Mouse (Mus musculus) right cerebral cortex, postnatal 10 days (tissue): Measurements from ENCODE around the gene Polr2f.
A peak's percentile ranks its signal among the peaks of the same experiment; 100 is the strongest.

Experiments
- DNase-seq, 2 experiments: peaks; one replicate each; pipeline ENCODE4 v3.0.0; 2021; ENCODE audit warnings: low spot score in 2 of 2

Polr2f gene

DNA sequence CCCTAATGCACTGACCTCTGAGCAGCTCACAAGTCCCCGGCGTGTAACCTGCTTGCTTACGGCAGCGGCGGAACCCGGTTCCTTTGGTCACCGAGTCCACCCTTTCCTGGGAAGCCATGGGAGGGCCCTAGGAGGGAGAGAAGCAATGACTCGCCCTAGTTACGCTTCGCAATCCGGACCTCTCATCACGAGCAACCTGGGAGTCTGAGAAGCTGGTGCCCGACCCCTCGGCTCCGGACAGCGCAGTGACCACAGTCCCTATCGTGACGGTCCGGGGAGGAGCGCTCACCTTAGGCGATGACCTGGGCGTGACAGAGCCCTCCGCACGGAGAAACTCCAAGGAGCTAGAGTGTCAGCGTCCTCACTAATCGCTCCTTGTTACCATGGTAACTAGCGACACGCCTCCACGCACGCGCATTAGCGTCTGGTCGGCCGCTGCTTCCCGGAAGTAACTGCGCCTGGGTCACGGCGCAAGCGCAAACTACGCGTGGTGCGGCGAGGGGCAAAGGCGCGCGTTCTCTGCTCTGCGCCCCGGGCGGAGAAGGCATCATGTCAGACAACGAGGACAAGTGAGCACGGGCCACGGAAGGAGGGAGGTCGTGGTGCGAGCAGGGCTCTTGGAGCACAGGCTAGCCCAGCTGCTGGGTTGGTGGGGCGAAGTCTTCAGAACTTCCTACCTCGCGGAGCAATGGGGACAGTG is at the start of gene Polr2f, which contains the start of gene 1700088E04Rik:
Polr2f (plus strand) TSS at position 144 of the 700 bp plus-strand sequence.
1700088E04Rik (minus strand) TSS at position 388 of the 700 bp plus-strand sequence.
- peak; percentile 96 to 97 for DNase-seq

DNA sequence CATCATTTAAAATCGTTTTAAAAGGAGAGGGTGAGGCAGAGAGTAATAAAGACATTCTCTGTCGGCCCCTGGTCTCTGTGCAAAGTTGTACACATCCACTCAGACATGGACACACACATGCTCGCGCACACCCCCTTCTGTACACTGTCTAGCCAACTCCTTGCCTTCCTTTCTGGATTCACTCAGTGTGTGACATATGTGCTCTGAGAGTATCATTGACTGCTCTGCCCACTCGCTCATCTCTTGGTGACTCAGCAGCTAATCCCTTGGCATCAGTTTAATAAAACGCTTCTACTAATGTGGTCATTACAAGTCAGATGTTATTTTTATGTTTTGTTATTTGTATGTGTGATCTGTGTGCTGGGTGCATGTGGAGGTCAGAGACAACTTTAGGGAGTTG is 48.5 kb upstream of the Polr2f start:
- DNase-seq = no peak

DNA sequence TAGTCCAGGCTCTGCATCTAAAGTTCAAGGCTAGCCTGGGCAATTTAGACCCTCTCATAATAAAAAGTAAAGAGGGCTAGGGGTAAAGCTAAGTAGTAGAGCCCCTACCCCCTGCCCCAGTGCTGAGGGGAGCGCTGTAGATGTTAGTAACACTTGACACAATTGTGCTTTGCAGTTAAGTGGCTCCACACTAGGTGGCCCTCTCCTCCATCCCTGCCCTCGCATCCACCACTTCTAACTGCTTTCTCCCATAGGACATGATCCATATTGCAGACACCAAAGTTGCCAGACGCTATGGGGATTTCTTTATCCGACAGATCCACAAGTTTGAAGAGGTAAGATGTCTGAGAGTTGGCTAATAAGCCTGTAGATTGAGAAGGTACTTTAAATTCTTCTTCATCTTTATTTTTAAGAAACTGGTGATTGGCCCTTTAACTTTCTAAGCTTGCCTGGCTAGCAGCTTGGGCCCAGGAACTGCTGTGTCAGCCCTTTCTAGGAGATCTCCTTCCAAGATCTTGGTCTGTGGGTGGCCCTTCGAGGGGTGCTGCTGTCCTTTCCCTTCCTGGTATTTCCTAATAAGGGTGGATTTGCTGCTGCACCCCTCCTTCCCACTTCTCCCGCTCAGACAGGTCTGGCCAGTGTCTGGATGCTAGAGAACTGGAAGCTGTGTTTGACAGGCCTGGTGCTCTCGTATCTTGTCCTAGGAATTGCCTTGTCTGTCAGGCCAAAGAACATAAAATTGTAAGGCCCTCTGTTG is 47.5 kb upstream of the Polr2f start:
- DNase-seq = peak in 1 of 2 experiments; percentile 53

DNA sequence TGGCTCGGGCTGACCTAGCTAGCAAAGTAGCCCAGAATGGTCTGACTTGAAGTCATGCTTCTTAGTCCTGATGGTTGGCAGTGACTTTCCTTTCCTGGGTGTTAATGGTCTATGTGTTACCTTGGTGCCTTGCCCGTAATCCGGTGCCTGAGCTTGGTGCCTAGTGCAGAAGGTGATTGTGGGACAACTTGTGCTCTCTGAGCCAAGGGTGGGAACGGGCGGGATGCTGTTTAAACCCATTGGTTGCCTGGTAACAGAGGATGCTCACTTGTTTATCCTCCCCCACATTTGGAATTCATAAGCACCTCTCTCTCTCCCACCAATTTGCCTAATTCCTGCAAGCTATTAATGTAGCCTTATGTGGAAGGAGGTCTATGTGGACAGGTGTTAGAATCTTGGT is 45.3 kb upstream of the Polr2f start:
- no peak for DNase-seq

DNA sequence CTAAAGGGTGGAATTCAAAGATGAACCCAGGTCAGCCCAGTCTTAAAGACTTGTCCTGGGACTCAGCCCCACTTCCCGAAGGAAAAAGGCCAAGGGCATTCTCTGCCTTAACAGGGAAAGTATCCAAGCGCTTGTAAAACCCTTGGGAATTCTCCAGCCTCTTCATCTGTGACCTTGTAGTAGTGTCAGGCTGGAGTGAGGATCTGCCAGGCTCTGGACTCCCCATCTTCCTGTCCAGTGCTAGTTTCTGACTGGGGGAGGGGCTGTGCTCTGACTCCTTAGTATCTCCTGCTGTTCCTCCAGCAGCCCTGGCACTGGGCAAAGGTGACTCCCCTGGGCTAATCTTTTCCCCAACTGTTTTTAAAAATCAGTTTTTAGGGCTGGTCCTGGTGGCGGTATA is 44.3 kb upstream of the Polr2f start:
- DNase-seq = no peak

DNA sequence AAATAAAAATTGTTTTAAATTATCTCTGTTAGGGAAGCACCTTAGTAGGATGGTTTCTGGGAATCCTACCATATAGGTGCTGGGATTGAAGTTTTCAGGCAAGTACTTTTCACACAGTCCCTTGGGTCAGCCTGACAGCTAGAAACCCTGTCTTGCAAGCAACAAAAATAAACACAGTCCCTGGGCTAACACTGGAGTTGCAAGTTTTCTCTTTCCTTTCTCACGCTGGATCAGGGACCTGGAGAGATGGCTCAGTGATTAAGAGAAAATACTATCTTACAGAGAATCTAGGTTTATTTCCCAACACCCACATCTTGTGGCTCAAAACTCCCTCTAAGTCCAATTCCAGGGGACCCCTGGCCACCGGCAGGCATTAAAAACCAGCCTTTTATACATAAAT is 43.7 kb upstream of the Polr2f start:
- DNase-seq = no peak

DNA sequence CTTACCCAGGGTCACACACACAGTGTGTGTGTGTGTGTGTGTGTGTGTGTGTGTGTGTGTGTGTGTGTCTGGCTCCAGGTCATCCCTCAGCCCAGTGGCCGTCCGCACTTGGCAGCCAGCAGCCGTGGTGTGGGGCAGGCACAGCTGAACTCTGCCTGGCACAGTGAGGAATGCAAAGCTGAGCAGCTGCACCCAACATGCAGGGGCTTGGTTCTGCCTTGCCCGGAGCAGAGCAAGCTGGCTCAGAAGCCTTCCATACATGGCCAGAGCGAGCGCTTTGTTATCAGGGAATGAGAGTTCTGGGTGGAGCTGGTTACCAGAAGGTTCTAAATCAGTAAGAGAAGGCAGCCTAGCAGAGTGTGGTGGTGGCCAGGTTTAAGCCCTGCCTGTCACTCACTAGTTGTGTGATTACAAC is 43.2 kb upstream of the Polr2f start:
- peak; percentile 53 to 66 for DNase-seq

DNA sequence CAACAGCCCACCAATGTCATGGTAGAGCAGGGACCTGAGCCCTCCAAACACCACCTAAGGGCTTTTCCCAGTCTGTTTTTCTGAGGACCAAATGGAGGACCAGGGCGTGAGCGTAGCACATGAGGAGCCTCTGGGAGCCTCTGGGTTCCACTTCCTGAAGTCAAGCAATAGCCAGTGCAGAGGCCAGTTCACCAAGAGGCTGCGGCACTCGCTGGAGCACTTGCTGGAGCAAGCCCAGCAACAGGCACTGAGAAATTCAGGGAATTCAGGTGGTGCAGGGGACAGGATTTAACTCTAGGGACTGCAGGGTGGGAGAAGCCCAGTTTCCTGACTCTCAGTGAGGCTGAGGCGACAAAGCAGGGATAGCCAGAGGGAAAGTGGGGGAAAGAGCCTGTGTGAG is 42.6 kb upstream of the Polr2f start:
- DNase-seq = no peak

DNA sequence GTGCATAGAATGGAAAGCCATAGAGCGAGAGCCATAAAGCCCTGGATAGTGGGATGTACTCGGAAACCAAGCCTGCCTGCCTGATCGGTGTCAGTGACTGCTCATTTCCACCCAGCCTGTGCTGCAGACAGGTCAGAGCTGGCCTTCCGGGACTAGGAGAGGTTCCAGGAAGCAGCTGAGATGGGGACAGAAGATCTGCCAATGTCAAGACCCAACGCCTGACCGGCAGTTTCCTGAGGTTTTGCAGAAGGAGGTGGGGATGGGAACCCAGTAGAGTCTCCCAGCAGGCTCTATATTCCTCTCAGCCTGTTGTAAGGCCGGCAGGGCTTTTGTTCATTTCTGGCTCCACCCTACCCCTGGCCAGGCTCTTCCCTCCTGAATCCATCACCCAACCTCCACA is 41.9 kb upstream of the Polr2f start:
- no peak for DNase-seq

DNA sequence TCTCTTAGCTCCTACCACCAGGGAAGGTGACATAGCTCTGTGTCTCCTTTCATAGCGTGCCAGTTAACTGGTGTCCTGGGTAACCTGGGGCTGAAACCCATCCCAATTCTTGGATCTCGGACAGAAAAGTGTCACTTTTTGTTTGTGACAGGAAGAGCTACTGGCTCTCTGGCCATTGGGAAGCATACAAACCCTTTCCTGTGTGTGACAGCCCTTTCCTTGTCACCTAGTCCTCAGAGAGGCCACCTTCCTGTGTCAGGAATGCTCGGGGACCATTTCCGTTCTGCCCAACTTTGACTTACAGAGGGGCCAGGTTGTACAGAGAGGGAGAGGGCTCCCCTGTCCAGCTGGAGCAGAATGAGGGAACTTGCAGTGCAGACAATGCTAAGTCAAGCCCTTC is 41.4 kb upstream of the Polr2f start:
- no peak for DNase-seq

DNA sequence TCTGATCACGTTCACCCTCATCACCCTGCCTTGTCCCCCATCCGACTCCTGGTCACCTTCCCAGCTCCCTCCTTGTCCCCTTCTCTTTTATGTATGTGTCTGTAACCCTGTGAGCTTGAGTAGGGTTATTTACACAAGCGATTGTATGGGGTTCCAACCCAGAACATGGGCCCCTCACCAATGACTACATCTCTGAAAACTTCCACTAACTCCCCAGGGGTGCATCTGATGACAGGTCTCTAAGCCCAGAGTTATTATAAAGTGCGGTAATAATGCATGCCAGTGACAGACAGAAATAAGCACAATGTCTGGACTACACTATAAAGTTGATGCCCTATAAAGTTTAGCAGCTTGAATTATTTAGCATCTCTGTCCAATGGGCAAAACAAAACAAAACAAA is 40.4 kb upstream of the Polr2f start:
- DNase-seq = no peak

DNA sequence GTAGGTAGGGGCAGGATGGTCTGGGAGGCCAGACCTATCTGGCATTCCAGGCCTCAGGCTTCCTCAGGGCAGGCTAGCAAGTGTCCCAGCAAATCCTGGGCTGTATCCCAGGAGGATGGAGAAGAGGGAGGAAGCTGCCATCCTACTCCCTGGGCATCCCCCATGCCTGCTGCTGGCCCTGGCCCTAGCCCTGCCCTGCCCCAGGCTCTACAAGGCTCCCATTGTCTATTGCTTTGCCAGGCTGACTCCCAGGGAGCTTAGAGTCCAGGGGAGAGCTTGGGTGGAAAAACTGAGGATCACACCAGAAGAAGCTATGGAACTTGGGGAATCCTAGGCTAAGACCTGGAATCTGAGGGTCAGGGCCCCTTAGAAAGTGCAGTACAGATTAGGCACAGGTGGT is 39.3 kb upstream of the Polr2f start:
- DNase-seq = no peak

DNA sequence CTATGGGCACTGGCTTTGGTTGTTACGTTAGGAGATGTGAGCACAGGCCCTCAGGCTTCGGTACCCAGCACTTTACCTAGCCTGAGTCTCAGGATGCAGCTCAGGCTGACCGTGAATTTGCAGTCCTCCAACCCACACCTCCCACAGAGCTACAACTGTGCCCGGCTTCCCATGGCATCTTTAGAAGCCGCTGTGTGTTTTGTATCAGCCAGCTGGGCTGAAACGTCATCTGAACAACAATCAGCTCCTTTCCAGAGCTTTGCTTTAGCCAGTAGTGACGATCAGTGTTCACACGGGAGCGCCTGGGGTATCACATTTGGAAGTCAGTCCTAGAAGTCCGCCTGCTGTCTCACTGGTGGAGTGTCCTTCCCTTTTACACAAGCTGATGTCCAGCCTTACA is 37.5 kb upstream of the Polr2f start:
- DNase-seq = no peak

DNA sequence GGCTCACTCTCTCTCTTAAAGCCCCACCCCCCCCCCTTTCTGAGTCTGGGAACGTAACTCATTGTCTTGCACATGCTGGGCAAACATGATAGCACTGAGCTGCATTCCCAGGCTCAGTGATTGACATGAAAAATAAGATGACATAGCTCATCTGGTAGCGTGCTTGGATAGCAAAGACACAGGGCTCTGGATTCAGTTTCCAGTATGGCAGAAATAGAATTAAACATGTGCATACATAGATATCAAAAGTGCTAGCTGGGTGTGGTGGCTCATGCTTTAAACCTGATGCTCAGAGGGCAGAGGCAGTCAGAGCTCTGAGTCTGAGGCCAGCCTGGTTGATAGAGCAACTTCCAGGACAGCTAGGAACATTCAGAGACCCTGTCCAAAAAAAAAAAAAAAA is 35.0 kb upstream of the Polr2f start:
- DNase-seq = no peak

DNA sequence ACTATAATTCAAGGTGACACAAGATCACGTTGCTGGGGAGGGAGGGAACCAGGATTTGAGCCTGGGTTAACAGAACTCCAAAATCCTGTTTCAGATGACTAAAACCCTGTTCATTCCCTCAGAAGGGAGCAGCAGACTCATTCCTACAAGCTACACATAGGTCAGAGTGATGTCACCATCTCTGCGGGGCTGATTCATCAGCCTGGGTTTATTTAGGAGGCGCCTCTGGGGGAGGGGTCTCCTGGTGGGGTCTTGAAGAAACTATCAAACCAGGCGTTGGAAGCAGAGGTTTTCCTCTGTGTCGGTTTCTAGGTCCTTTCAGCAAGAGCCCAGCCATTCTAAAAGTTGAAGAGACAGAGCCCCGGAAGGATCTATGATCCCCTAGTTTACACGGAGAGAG is 32.8 kb upstream of the Polr2f start:
- peak in 1 of 2 experiments; percentile 14 for DNase-seq

DNA sequence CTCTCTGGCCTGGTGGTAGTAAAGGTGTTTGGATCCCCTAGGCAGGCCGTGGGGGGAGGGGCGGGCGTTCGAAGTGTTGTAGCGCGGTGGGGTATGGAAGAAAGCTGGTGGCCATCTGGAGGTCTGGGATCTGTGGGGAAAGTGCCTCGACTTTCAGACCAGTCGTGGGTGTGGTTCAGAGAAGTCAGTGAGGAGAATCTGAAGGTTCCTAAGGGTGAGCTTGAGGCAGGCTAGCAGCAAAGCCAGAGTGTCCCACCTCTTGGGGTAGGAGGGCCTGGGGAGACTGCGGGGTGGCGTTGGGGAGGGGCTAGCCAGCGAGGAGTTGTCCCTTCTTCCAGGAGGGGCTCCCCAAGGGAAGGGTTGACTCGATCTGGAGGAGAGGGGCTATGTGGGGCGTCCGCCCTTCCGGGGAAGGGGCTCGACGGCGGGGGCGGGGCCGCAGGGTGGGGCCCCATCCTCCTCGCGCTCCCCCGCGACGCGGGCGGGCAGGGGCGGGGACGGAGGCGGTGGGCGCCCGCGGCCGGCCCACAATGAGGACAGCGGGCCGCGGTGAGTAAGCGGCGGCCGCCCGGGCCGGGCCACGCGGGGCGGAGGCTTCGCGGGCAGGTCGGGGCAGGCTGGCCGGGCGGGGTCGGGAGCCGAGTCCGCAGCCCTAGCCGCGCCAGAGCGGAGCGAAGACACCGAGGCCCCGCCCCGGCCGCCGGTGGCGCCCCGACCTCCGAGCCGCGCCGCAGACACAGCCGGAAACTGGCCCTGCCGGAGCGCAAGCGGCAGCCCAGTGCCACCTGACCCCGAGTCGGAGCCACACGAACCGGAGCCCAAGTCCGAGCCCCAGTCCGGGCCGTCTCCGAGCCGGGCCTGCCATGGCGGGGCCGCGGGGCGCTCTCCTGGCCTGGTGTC is 32.1 kb upstream of the Polr2f start, which contains the start of gene Micall1:
Micall1 (plus strand) TSS at position 478 of the 900 bp plus-strand sequence.
- peak; percentile 54 to 69 for DNase-seq

DNA sequence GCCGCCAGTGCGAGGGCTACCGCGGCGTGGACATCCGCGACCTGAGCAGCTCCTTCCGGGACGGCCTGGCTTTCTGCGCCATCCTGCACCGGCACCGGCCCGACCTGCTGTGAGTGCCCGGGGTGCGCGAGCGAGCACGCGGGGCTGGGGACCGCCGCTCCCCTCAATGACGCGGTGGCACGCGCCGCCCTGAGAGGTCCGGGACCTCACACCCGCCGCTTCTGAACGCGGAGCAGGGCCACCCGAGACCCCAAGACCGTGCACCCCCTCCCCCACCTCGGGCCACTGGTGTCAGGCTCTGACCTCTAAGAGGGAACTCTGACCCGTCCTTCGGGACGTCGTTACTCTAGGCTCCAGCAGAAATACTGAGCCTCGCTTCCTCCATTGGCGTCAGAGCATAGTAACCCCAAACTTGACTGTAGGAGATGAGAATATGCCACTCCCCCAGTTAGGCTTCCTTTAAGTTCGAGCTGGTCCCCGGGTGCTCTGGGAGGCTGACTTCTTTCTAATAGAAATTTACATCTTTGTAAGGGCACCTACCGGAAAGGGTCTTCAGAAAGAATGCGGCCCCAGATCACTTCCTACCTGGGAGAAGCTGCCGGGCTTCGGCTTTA is 31.4 kb upstream of the Polr2f start:
- DNase-seq = peak in 1 of 2 experiments; percentile 52

DNA sequence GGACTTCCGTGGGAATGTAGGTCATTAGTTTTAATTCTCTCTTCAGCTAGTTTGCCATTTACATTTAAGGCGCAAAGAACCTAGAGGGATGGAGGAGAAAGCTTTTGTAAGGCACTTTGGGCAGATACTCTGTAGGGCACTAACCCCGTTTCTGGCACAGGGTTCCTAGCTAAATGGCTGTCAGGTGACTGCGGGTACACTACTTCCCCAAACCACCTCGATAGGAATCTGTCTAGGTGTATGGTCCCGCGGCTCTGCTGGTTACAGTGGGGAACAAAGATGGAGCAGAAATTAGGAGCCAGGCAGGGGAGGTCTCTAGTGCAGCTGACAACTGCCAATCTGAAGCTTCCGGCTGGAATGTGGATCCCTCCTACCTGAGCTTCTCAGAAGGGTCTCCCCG is 30.8 kb upstream of the Polr2f start:
- DNase-seq = peak in 1 of 2 experiments; percentile 20

DNA sequence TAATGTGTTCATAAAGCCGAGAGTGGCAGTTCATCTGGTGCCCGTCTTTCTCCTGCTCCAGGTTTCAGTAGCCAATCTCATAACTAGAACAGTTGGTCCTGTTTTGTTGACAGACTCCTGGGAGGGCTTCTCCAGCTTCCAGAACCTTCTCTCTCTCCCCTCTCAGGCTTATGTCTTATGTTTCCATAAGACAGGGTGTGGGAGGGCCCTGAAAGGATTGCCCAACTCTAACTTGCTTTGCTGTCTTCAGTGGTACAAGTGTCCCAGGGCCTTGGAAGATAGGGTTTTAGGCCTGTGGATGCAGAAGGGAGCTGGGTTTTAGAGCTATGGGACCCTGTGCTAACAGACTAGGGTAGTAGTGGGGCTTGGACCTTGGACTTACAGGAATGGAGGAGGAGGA is 30.3 kb upstream of the Polr2f start:
- DNase-seq = no peak

DNA sequence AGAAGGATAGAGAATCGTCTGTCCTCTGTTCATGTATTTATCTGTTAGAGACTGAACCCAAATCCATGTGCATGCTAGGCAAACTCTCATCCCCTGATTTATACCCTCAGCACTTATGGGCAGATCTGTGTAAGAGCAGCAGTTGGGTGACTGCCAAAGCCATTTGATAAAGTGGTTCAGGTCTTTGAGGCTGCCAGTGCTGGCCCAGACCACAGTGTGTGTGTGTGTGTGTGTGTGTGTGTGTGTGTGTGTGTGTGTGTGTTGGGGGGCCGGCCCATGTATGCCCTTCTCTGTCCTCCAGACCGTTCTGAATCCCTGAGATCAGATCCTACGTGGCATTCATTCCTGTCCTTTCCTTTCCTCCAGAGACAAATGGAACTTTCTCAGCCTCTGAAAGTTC is 29.0 kb upstream of the Polr2f start:
- no peak for DNase-seq

DNA sequence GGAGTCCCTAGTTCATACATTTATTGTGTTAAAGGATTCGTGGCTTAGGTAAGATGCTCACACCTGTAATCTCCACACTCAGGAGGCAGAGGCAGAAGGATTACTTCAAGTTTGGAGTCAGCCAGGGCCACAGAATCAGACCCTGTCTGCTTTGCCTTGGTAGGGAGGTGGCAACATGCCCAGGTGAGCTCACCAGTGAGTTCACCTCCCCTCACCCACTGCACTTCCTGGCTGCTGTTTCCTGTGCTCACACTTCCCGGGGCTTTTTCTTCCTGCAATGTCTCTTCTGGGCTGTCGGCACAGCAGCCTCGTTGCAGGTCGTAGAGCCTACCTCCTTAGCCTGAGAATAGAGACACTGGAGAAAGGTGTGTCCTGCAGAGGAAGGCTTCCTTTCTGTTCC is 25.5 kb upstream of the Polr2f start:
- DNase-seq = no peak

DNA sequence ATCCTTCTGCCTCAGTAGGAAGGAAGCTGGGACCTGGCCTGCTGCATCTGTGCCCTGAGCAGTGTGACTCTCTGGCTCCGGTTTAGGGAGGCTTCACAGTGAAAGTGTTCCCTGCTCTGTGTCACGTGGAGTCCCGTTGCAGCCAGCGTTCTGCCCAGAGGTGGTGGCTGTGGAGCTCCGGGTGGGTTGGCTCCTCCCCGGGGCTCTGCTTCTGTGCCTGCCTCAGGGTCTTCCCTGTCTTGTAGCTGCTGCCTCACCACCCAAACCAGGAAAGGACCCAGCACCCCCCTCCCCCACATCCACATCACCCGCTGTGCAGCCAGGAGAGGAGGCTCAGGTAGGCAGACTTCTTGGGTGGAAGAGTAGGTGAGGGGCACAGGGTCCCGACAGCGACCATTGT is 21.3 kb upstream of the Polr2f start:
- no peak for DNase-seq
